Mouse (Mus musculus): ENCODE results near the gene 4933405O20Rik. TPM values are rescaled to one million over a fixed set of nuclear protein-coding genes. Genes with fewer than 3 reads are reported as not detected.

4933405O20Rik gene
- polyA plus RNA-seq (2014; fragmentation: Nextera tagmentation; extraction: Ambion mirVana) = not detected in 2 replicates

DNA sequence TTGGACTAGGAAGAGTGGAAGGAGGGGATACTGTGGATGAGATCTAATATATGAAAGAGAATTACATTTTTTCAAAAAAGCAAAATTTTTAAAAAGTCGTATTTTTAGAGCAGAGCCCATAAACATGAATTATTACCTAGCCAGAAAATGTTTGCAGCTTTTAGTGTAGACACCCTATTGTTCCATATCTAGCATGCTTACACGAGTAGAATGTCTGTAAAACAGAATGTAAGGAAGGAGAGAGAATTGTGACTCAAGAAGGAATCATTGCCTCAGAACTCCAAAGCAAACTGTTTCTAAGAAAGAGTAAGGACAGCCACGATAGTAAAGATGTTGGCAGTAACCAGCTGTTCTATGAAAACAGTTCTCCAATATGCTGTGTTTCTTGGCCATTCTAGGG lies at the start of gene 4933405O20Rik:
Gene 4933405O20Rik, plus strand, starts transcription at position 301 of the 400 bp plus-strand sequence.
- H3K27ac ChIP-seq (ENCODE audit: low read depth, low read length) = no peak within 1 kb of the TSS
- no peak within 1 kb of the TSS for H3K9ac ChIP-seq (ENCODE audit: low read length)
- no peak within 1 kb of the TSS for H3K4me2 ChIP-seq (ENCODE audit: low read length)
- whole genome bisulfite sequencing = 81% methylated on average over 3 of the region's 3 CpGs
- no peaks in the 10 kb centered on the region for H3K36me3 ChIP-seq (ENCODE audit: control insufficient read depth, insufficient read depth, low read length)
- DNase-seq (ENCODE audit: low spot score) = no peak
- no peak for ATAC-seq
- H3K9me3 ChIP-seq (replicated peaks; ENCODE audit: control insufficient read depth, low read length) = no peaks in the 10 kb centered on the region
- H3K4me1 ChIP-seq (ENCODE audit: control insufficient read depth, insufficient read depth, low read length) = no peaks in the 10 kb centered on the region
- no peak within 1 kb of the TSS for H3K4me3 ChIP-seq (ENCODE audit: low read depth, low read length)
- H3K27me3 ChIP-seq (replicated peaks; ENCODE audit: control insufficient read depth, insufficient read depth, low read length) = no peaks in the 10 kb centered on the region

DNA sequence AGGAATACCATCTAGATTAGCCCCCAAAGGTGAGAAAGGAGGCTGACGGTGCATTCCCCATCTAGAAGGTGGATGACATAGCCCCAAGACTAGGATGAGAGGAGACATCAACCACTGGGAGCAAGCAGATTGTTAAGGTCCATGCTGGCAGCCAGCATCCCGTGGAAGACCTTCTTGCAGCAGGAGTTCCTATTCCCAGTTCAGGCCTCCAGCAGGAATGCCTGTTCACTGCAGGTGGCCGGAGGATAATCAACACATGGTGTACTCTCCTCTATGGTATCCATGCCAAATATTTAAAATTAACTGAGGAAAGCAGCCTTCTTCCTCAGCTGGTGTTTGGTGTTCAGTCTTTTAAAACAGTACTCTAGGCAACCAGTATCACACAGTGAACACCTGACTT lies 49.4 kb upstream of the 4933405O20Rik start:
- Histone ChIP-seq H3K4me2 (ENCODE audit: low read length) (no peak overlapping the region), H3K9ac (ENCODE audit: low read length) (no peak overlapping the region), H3K36me3 (ENCODE audit: control insufficient read depth, insufficient read depth, low read length) (no peaks in the 10 kb centered on the region), H3K9me3 (replicated peaks; ENCODE audit: control insufficient read depth, low read length) (no peaks in the 10 kb centered on the region), H3K27ac (ENCODE audit: low read depth, low read length) (no peak overlapping the region), H3K4me3 (ENCODE audit: low read depth, low read length) (no peak overlapping the region), H3K4me1 (ENCODE audit: control insufficient read depth, insufficient read depth, low read length) (no peaks in the 10 kb centered on the region), H3K27me3 (replicated peaks; ENCODE audit: control insufficient read depth, insufficient read depth, low read length) (no peaks in the 10 kb centered on the region)
- WGBS = 75% methylated on average over 3 of the region's 3 CpGs
- DNase-seq (ENCODE audit: low spot score) (no peak), ATAC-seq (no peak)

DNA sequence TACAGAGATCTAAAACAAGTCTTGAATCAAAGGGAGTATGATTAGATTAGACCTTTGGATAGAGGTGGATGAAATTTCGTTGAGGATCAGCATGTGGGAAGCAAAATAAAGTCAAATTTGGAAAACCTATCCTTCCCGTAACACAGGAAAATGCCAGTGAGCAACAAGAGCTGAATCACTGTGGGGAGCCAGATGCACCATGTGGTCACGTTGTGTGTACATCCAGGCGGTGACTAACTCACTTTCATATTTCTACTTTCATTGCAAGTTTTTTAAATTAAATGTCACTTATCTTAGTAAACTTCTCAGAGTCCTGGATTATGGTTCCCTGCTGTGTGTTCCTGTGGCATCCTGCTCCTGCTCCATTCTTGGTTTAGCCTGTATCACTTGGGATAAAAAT lies 47.6 kb upstream of the 4933405O20Rik start:
- H3K4me1 ChIP-seq (ENCODE audit: control insufficient read depth, insufficient read depth, low read length) = no peaks in the 10 kb centered on the region
- no peaks in the 10 kb centered on the region for H3K27me3 ChIP-seq (replicated peaks; ENCODE audit: control insufficient read depth, insufficient read depth, low read length)
- DNase-seq (ENCODE audit: low spot score) (no peak), ATAC-seq (no peak)
- WGBS = 78% methylated on average over 4 of the region's 4 CpGs
- H3K4me2 ChIP-seq (ENCODE audit: low read length) = no peak overlapping the region
- H3K27ac ChIP-seq (ENCODE audit: low read depth, low read length) = no peak overlapping the region
- no peak overlapping the region for H3K9ac ChIP-seq (ENCODE audit: low read length)
- H3K36me3 ChIP-seq (ENCODE audit: control insufficient read depth, insufficient read depth, low read length) = no peaks in the 10 kb centered on the region
- H3K4me3 ChIP-seq (ENCODE audit: low read depth, low read length) = no peak overlapping the region
- no peaks in the 10 kb centered on the region for H3K9me3 ChIP-seq (replicated peaks; ENCODE audit: control insufficient read depth, low read length)

DNA sequence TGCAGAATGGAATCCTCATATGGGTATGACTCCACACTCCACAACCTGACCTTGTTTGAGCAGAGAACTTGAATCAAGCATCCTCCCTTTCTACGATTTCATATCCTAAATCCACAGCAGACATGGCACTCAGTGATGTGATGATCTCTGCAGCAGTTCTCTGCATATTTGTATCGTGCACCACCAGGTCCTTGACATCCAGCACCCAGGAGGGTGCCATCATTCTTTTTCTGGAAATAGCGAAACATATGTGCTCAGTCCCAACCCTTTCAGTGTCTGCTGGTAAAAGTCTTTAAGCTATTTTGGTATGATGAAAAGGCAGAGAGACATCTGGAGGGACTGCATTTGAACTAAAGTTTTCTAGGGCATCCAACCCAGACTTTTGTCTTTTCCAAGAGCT lies 36.3 kb upstream of the 4933405O20Rik start:
- no peak overlapping the region for H3K4me2 ChIP-seq (ENCODE audit: low read length)
- H3K9me3 ChIP-seq (replicated peaks; ENCODE audit: control insufficient read depth, low read length) = no peaks in the 10 kb centered on the region
- ATAC-seq (no peak), DNase-seq (ENCODE audit: low spot score) (no peak)
- no peak overlapping the region for H3K9ac ChIP-seq (ENCODE audit: low read length)
- H3K36me3 ChIP-seq (ENCODE audit: control insufficient read depth, insufficient read depth, low read length) = no peaks in the 10 kb centered on the region
- 85% methylated on average over 3 of the region's 3 CpGs for WGBS
- H3K4me1 ChIP-seq (ENCODE audit: control insufficient read depth, insufficient read depth, low read length) = no peaks in the 10 kb centered on the region
- no peak overlapping the region for H3K27ac ChIP-seq (ENCODE audit: low read depth, low read length)
- H3K4me3 ChIP-seq (ENCODE audit: low read depth, low read length) = no peak overlapping the region
- no peaks in the 10 kb centered on the region for H3K27me3 ChIP-seq (replicated peaks; ENCODE audit: control insufficient read depth, insufficient read depth, low read length)

DNA sequence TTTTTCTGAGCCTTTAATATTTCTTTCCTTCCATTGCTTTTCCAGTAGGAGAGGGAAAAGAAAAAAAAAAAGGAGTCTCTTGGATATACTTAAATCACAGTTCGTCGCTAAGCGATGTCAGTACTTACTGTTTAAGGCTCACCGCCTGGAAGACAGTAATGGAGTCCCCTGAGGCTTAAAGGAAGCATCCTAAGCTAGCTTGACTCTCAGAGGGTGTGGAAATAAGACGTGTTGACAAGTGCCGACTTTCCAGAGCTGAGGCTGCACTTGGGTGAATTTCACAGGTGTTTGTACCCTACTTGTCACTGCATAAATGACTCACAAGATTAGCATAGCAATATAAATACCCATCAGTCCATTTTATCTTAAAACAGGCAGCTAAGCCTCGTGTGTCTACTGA lies 25.1 kb upstream of the 4933405O20Rik start:
- H3K27ac ChIP-seq (ENCODE audit: low read depth, low read length) = no peak overlapping the region
- no peak overlapping the region for H3K9ac ChIP-seq (ENCODE audit: low read length)
- peak; percentile 39 for DNase-seq (ENCODE audit: low spot score)
- ATAC-seq = no peak
- no peaks in the 10 kb centered on the region for H3K9me3 ChIP-seq (replicated peaks; ENCODE audit: control insufficient read depth, low read length)
- H3K27me3 ChIP-seq (replicated peaks; ENCODE audit: control insufficient read depth, insufficient read depth, low read length) = no peaks in the 10 kb centered on the region
- H3K4me3 ChIP-seq (ENCODE audit: low read depth, low read length) = no peak overlapping the region
- no peaks in the 10 kb centered on the region for H3K4me1 ChIP-seq (ENCODE audit: control insufficient read depth, insufficient read depth, low read length)
- no peak overlapping the region for H3K4me2 ChIP-seq (ENCODE audit: low read length)
- H3K36me3 ChIP-seq (ENCODE audit: control insufficient read depth, insufficient read depth, low read length) = no peaks in the 10 kb centered on the region
- 79% methylated on average over 7 of the region's 7 CpGs for WGBS

DNA sequence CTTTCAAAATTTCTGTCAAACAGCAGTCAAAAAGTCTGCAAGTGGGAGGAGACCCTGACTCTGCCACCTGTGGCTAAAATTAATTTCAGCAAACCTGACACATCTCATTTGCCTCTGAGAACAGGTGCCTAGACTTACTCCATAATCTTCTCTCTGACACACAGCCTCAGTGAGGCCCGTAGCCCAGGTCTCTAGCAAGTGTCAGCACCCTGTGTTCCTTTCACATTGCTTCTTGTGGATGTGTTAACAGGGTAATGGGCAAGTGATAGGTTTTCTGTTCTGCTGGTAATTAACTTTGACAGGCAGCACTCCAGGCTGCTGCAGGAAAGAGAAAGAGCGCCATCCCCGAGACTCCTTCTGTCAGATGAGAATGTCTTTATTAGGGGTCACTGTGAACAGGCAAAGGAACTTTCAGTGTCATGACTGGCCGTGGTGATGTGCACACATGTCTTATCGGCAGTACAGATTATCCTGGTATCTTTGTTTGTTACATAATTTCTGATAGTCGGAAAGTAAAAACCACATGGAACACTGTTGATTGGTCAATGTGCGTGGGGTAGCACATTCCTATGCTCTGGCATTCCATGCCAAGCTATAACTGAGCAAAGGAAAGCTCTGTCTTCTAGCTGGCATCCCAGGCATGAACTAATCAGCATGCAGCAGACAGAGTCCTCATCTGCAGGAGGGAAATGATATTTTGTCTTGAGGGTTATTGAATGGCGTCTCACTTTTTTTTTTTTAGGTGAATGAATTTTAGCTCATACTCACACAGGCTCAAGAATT lies 10.2 kb upstream of the 4933405O20Rik start:
- ATAC-seq = no peak
- WGBS = 72% methylated on average over 8 of the region's 8 CpGs
- Histone ChIP-seq H3K9me3 (replicated peaks; ENCODE audit: control insufficient read depth, low read length) (no peaks in the 10 kb centered on the region), H3K27ac (ENCODE audit: low read depth, low read length) (no peak overlapping the region), H3K4me2 (ENCODE audit: low read length) (no peak overlapping the region), H3K36me3 (ENCODE audit: control insufficient read depth, insufficient read depth, low read length) (no peaks in the 10 kb centered on the region), H3K4me1 (ENCODE audit: control insufficient read depth, insufficient read depth, low read length) (no peaks in the 10 kb centered on the region), H3K4me3 (ENCODE audit: low read depth, low read length) (no peak overlapping the region), H3K9ac (ENCODE audit: low read length) (no peak overlapping the region), H3K27me3 (replicated peaks; ENCODE audit: control insufficient read depth, insufficient read depth, low read length) (no peaks in the 10 kb centered on the region)
- DNase-seq (ENCODE audit: low spot score) = no peak

DNA sequence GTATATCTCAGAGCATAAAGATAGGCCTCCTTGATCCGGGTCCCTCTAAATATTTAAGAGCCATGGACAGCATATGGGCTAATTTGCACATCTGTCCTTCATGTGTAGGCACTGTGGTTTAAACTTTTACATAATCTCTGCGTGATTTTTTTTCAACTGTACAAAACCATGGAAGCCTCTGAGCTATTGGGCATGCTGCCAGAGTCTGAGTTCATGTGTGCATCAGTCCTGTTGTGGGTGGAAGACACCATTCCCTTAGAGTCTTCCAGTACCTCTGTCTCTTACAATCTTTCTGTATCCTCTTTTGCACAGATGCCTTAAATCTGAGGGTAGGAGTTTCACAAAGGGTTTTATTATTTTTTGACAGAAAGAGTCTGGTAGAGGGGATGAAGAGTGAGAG lies 15.1 kb downstream of the 4933405O20Rik start:
- no peak overlapping the region for H3K4me2 ChIP-seq (ENCODE audit: low read length)
- H3K27me3 ChIP-seq (replicated peaks; ENCODE audit: control insufficient read depth, insufficient read depth, low read length) = no peaks in the 10 kb centered on the region
- H3K27ac ChIP-seq (ENCODE audit: low read depth, low read length) = no peak overlapping the region
- no peaks in the 10 kb centered on the region for H3K9me3 ChIP-seq (replicated peaks; ENCODE audit: control insufficient read depth, low read length)
- no peak for ATAC-seq
- no peak overlapping the region for H3K4me3 ChIP-seq (ENCODE audit: low read depth, low read length)
- no peaks in the 10 kb centered on the region for H3K36me3 ChIP-seq (ENCODE audit: control insufficient read depth, insufficient read depth, low read length)
- no peaks in the 10 kb centered on the region for H3K4me1 ChIP-seq (ENCODE audit: control insufficient read depth, insufficient read depth, low read length)
- WGBS = 63% methylated on average over 2 of the region's 2 CpGs
- H3K9ac ChIP-seq (ENCODE audit: low read length) = no peak overlapping the region
- DNase-seq (ENCODE audit: low spot score) = no peak

DNA sequence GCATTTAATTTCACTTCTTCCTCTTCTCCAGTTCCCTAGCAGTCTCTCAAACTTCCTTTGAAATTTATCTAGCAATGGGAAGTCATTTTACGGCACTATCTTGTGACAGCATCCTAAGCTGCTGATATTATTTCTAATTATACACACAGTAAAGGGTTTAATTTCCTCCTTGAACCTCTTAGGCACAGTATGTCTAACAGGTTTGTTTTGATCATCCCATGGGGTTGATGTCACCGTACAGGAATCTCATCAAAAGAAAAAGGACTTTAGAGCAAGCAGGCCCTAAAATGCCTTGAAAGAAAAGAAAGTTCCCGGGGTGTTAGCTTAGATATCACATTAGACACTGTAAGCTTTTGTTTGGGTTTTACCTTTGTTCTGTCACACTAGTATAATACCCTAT lies 30.2 kb downstream of the 4933405O20Rik start:
- no peaks in the 10 kb centered on the region for H3K27me3 ChIP-seq (replicated peaks; ENCODE audit: control insufficient read depth, insufficient read depth, low read length)
- H3K4me1 ChIP-seq (ENCODE audit: control insufficient read depth, insufficient read depth, low read length) = no peaks in the 10 kb centered on the region
- H3K9ac ChIP-seq (ENCODE audit: low read length) = no peak overlapping the region
- no peak overlapping the region for H3K4me2 ChIP-seq (ENCODE audit: low read length)
- WGBS = 23% methylated on average over 3 of the region's 3 CpGs
- ATAC-seq (no peak), DNase-seq (ENCODE audit: low spot score) (no peak)
- H3K9me3 ChIP-seq (replicated peaks; ENCODE audit: control insufficient read depth, low read length) = no peaks in the 10 kb centered on the region
- no peaks in the 10 kb centered on the region for H3K36me3 ChIP-seq (ENCODE audit: control insufficient read depth, insufficient read depth, low read length)
- no peak overlapping the region for H3K4me3 ChIP-seq (ENCODE audit: low read depth, low read length)
- no peak overlapping the region for H3K27ac ChIP-seq (ENCODE audit: low read depth, low read length)

DNA sequence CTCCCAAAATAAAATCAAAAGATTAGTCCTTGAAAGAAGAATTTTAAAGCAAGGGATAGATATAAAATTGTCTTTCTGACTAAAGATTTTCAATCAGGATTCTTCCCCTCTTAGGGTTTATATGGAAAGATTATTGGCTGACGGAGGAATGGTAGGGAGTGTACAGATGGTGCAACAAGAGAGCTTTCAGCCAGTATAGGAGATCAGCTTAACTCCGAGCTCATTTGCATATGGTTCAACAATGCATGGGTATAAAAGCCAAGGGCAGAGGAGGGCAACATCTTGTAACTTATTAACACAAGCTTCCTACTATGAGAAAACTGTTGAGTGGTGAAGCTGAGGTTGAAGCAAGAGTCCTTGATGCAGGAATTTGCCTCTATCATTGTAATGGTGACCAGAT lies 34.2 kb downstream of the 4933405O20Rik start:
- no peaks in the 10 kb centered on the region for H3K9me3 ChIP-seq (replicated peaks; ENCODE audit: control insufficient read depth, low read length)
- 38% methylated on average over 2 of the region's 2 CpGs for WGBS
- no peaks in the 10 kb centered on the region for H3K36me3 ChIP-seq (ENCODE audit: control insufficient read depth, insufficient read depth, low read length)
- no peak overlapping the region for H3K9ac ChIP-seq (ENCODE audit: low read length)
- DNase-seq (ENCODE audit: low spot score) = no peak
- no peak overlapping the region for H3K27ac ChIP-seq (ENCODE audit: low read depth, low read length)
- H3K4me1 ChIP-seq (ENCODE audit: control insufficient read depth, insufficient read depth, low read length) = no peaks in the 10 kb centered on the region
- ATAC-seq = no peak
- H3K27me3 ChIP-seq (replicated peaks; ENCODE audit: control insufficient read depth, insufficient read depth, low read length) = no peaks in the 10 kb centered on the region
- H3K4me2 ChIP-seq (ENCODE audit: low read length) = no peak overlapping the region
- H3K4me3 ChIP-seq (ENCODE audit: low read depth, low read length) = no peak overlapping the region

All from forebrain, embryonic 14.5 days (tissue).